In genomic region chr14:108910449-108911137, GRCm38 (mm10) we compare ENCODE assay signal across 9 mouse cellular contexts. TPM values are rescaled to one million over a fixed set of nuclear protein-coding genes. Genes with fewer than 3 reads are reported as not detected.
DNase-seq lines count a peak whose midpoint lies in the region; ATAC-seq lines count a peak whose summit lies in the region.
"Had no signal": no experiment of that assay in that cellular context is flagged by ENCODE, and none has a peak within 500 bp of the region (broad histone marks: within the 10 kb centered on the region; RNA-seq: fewer than 3 reads in every experiment).

No protein-coding gene starts in this region.

- H3K4me3 ChIP-seq in heart, embryonic 13.5 days, result peak overlapping the region; percentile 50
- H3K4me3 ChIP-seq in forebrain, embryonic 16.5 days (replicated peaks; ENCODE audit: low read length), result peak overlapping the region; percentile 81
- H3K4me3 ChIP-seq in neural tube, embryonic 15.5 days (replicated peaks), result peak overlapping the region; percentile 69

- peak overlapping the region; percentile 78 for H3K4me2 ChIP-seq in heart, embryonic 13.5 days
- peak overlapping the region; percentile 84 for H3K4me2 ChIP-seq in forebrain, embryonic 16.5 days (ENCODE audit: low read length)
- H3K4me2 ChIP-seq in neural tube, embryonic 15.5 days, result peak overlapping the region; percentile 82

- no peak overlapping the region for H3K27ac ChIP-seq in heart, embryonic 13.5 days (replicated peaks)
- no peak overlapping the region for H3K27ac ChIP-seq in forebrain, embryonic 16.5 days (ENCODE audit: low read length)
- H3K27ac ChIP-seq in neural tube, embryonic 15.5 days (replicated peaks), result peak overlapping the region; percentile 97

- WGBS in heart, embryonic 13.5 days, result 3% methylated on average over 19 of the region's 19 CpGs
- 3% methylated on average over 19 of the region's 19 CpGs for WGBS in forebrain, embryonic 16.5 days
- 2% methylated on average over 19 of the region's 19 CpGs for WGBS in neural tube, embryonic 15.5 days

- peak overlapping the region; percentile 50; the same call in 1 of the 2 replicates for H3K9ac ChIP-seq in heart, embryonic 13.5 days
- peak overlapping the region; percentile 89 for H3K9ac ChIP-seq in forebrain, embryonic 16.5 days (replicated peaks; ENCODE audit: low read depth, low read length)
- H3K9ac ChIP-seq in neural tube, embryonic 15.5 days (replicated peaks), result peak overlapping the region; percentile 89

- no peaks in the 10 kb centered on the region for H3K36me3 ChIP-seq in heart, embryonic 13.5 days
- no peaks in the 10 kb centered on the region for H3K36me3 ChIP-seq in forebrain, embryonic 16.5 days (ENCODE audit: control insufficient read depth, insufficient read depth)
- H3K36me3 ChIP-seq in neural tube, embryonic 15.5 days, result no peaks in the 10 kb centered on the region

- H3K4me1 ChIP-seq in heart, embryonic 13.5 days, result peaks cover 30% of the 10 kb centered on the region
- peaks cover 18% of the 10 kb centered on the region for H3K4me1 ChIP-seq in forebrain, embryonic 16.5 days (replicated peaks; ENCODE audit: control insufficient read depth, insufficient read depth, low read length)
- H3K4me1 ChIP-seq in neural tube, embryonic 15.5 days, result peaks cover 20% of the 10 kb centered on the region

- no peak for DNase-seq in heart, postnatal 14 days
- DNase-seq in cerebellum, adult 11 months, result peak; percentile 35
- peak; percentile 10 to 27 for DNase-seq in kidney, postnatal 4 days
- no peak for DNase-seq in adrenal gland, postnatal 25 days
- DNase-seq in adrenal gland, postnatal 36 days, result no peak

- peaks cover 47% of the 10 kb centered on the region for H3K27me3 ChIP-seq in heart, embryonic 13.5 days (replicated peaks)
- H3K27me3 ChIP-seq in forebrain, embryonic 16.5 days (replicated peaks; ENCODE audit: control insufficient read depth, insufficient read depth, low read length), result no peaks in the 10 kb centered on the region
- H3K27me3 ChIP-seq in neural tube, embryonic 15.5 days (replicated peaks), result no peaks in the 10 kb centered on the region
- H3K27me3 ChIP-seq: CH12.LX had no signal

- intact Hi-C loops in heart, postnatal 14 days (cut with DNase I), result no loop called here

- ATAC-seq in heart, embryonic 13.5 days (ENCODE audit: extremely low read depth, insufficient number of reproducible peaks, low FRiP score, low TSS enrichment), result no peak
- ATAC-seq in forebrain, embryonic 16.5 days, result no peak
- no peak for ATAC-seq in neural tube, embryonic 15.5 days (ENCODE audit: low FRiP score)

- H3K9me3 ChIP-seq in heart, embryonic 13.5 days, result no peaks in the 10 kb centered on the region
- no peaks in the 10 kb centered on the region for H3K9me3 ChIP-seq in forebrain, embryonic 16.5 days (ENCODE audit: control insufficient read depth, low read length)
- H3K9me3 ChIP-seq in neural tube, embryonic 15.5 days (replicated peaks), result no peaks in the 10 kb centered on the region

RNA-seq across cellular contexts. Expression of gene Slitrk1, which starts 3.4 kb away (rescaled TPM):
- 0.14 and 0.17 TPM in 2 replicates for polyA plus RNA-seq in heart, embryonic 13.5 days (2015; fragmentation: Nextera tagmentation; extraction: Ambion mirVana)
- not detected for total RNA-seq in heart, postnatal 14 days (2021)
- polyA plus RNA-seq in forebrain, embryonic 16.5 days (2015; fragmentation: Nextera tagmentation; extraction: Ambion mirVana), result 26.5 and 29.7 TPM in 2 replicates
- polyA plus RNA-seq in neural tube, embryonic 15.5 days (2015; fragmentation: Nextera tagmentation; extraction: Ambion mirVana), result 38.8 and 45.1 TPM in 2 replicates
- 0.95 and 1.6 TPM in 2 replicates for total RNA-seq in adrenal gland, postnatal 25 days (2021)
- under 1 TPM; 0.66 TPM for total RNA-seq in adrenal gland, postnatal 36 days (2021)
- total RNA-seq: CH12.LX had no signal

Comparison
In these comparisons a context has a peak if more than half of its experiments do, and no peak if none do; other contexts are left out.
1. DNase-seq: peak in cerebellum, adult 11 months (single experiment) and kidney, postnatal 4 days (2 of 2); none in heart, postnatal 14 days (0 of 2), adrenal gland, postnatal 25 days (single experiment) and adrenal gland, postnatal 36 days (0 of 2).
2. Peak in every context shown above with its lines, with median percentiles within 50 percentile points of each other: H3K4me2 ChIP-seq, H3K4me3 ChIP-seq and H3K9ac ChIP-seq.